Mouse (Mus musculus): Measurements from ENCODE around the gene Txndc8.

The Txndc8 gene

GRCm38 (mm10) chr4:57956029-57956960, 52.6 kb downstream of the Txndc8 start, which contains the start of gene Txn1:
Gene Txn1, minus strand, starts transcription at chr4:57956411.
- DNase-seq (ENCODE audit: low spot score in 2 of 2), result peak; percentile 83 to 96

GRCm38 (mm10) chr4:57955544-57955958, 53.4 kb downstream of the Txndc8 start:
- DNase-seq (ENCODE audit: low spot score in 2 of 2), result peak; percentile 27 to 40

- DNase-seq (ENCODE audit: low spot score in 2 of 2), result no peak
Measured at GRCm38 (mm10) chr4:57954991-57955390, 53.9 kb downstream of the Txndc8 start.

DNA sequence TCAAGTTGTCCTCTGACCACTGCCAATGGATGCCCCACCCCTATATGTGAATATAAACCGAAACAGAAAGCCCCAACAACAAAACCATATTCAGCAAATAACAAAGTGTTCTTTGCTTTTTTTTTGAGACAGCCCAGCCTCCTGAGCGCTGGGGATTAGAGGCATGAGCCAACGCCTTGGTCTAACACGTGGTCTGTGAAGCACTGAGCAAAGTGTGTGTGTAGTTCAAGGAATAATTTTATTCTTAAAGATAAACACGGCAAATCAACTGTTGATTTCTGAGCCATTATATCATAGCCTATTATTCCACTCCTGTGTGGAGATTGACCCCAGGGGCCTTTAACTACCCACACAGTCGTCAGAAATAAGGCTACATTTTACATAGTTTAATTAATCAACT, 54.3 kb downstream of the Txndc8 start:
- no peak for DNase-seq (ENCODE audit: low spot score in 2 of 2)

DNA sequence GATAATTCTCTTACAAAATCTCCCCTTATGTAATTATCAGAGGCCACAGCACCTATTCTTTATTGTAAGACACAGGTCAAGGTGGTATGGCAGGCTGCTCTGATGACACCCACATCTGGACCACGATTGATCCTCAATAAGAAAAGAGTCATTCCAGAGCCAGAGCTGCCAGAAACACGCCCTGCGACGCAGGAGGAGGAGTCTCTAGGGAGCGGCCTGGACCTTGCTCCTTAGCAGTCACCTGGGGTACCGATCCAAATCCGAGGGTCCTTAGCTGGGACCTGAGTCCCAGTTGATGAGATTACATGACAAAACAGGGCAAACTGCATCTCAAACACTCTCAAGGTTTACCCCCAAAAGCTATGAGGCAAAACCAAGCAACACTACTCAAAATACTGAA, 55.1 kb downstream of the Txndc8 start:
- no peak for DNase-seq (ENCODE audit: low spot score in 2 of 2)

DNA sequence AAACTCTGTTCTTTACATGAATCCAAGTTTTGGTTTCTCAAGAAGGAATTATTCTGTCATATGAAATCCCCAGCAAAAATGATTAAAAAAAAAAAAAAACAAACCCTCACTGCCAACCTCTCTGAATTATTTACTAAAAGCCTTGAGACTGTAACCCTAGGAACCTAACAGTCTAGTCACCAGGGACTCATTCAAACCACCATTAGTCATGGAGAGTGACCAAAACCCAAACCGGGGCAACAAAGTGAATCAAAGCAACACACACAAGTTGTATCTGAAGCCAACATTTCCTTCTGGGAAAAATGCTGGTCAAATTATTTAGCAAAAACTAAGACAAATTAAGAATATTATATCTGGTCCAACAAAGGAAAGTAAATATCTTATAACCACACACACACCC, 56.0 kb downstream of the Txndc8 start:
- no peak for DNase-seq (ENCODE audit: low spot score in 2 of 2)

- DNase-seq (ENCODE audit: low spot score in 2 of 2), result no peak
Measured at GRCm38 (mm10) chr4:57952416-57952815, 56.5 kb downstream of the Txndc8 start.

DNA sequence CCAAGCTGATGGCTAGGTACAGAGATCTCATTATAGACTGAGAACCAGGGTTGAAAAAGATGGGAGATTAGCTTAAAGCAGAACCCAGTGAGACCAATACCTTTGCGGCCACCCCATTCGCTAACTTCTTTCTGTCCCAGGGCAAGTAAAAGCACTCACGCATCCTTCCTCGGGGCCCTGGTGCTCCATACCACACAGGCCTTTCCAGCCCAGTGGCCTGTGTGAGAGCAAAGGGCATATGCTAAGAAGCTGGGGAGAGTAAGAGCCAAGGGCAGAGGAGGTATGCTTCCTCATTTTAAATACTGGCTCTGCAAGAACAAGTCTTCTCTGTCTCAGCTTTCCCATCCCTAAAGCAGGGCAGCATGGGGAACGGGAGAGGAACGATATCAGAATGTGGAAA, 59.1 kb downstream of the Txndc8 start:
- DNase-seq (ENCODE audit: low spot score in 2 of 2), result no peak

DNA sequence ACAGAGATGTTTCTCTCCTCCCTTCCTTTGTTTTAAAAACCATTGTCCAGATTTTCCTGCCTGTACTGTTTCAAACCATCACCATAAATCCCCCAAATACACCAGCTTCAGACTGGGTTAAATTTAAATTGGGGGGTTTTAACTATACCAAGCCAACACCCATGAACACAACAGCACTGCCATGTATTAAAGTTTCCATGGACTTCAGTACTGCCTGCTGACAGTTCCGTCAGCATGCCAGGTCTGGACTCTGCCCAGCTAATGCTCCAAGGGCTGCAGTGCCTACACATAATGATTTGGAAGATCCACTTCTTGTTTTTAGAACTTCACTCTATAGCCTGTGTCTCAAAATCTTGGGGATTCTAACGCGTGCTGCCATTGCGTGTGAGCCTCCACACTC, 61.4 kb downstream of the Txndc8 start:
- DNase-seq (ENCODE audit: low spot score in 2 of 2), result no peak

GRCm38 (mm10) chr4:57947036-57947435, 61.9 kb downstream of the Txndc8 start:
- DNase-seq (ENCODE audit: low spot score in 2 of 2), result no peak

DNA sequence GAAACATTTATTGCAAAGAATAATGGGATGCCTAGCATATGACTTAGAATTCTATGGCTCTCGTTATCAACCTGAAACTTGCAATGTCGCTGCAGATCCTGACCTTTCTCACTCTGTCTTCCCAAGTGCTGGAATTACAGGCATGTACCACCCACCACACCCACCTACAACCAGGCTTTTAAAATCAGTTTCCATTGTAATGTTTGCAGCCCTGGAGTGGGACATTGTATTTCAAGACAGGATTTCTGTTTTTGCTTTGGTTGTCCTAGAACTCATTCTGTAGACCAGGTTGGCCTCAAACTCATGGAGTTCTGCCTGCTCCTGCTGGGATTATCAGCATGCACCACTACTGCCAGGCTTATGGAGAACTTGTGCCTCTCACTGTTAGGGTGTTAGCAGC, 66.0 kb downstream of the Txndc8 start:
- DNase-seq (ENCODE audit: low spot score in 2 of 2), result no peak

- no peak for DNase-seq (ENCODE audit: low spot score in 2 of 2)
Measured at GRCm38 (mm10) chr4:57940631-57941030, 68.3 kb downstream of the Txndc8 start.

GRCm38 (mm10) chr4:57937292-57937691, 71.6 kb downstream of the Txndc8 start:
- DNase-seq (ENCODE audit: low spot score in 2 of 2), result no peak

- no peak for DNase-seq (ENCODE audit: low spot score in 2 of 2)
Measured at GRCm38 (mm10) chr4:57934181-57934580, 74.7 kb downstream of the Txndc8 start.

All from cerebellum, postnatal 4 days (tissue).